Mouse (Mus musculus) lung, postnatal 14 days (tissue): Measurements from ENCODE around the gene Anln.
"Not testable (repeated sequence)": the region's sequence is repeated elsewhere in the genome, so short reads cannot be mapped to it uniquely, and the experiment has no call there.

Experiments used
- DNase-seq: peaks from one replicate; pipeline ENCODE4 v3.0.0; 2021

Gene Anln

GRCm38 (mm10) chr9:22389021-22389476 is at the start of gene Anln:
TSS of gene Anln (minus strand) at chr9:22389188.
- peak; percentile 97 for DNase-seq

GRCm38 (mm10) chr9:22434101-22434500 is 45.1 kb upstream of the Anln start:
- no peak for DNase-seq

DNA sequence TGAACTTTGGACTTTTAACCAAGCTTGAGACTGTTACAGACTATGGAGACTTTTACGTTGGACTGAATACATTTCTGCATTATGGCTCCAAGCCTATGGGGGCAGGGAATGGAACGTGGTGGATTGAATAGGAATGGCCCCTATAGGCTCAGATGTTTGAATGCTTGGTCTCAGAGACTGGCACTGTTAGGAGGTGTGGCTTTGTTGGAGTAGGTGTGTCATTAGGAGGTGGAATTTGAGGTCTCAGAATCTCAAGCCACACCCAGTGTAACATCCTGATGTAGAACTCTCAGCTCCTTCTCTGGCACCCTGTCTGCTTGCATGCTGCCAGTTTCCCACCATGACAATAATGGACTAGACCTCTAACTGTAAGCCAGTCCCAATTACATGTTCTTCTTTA is 44.2 kb upstream of the Anln start:
- DNase-seq = no peak

DNA sequence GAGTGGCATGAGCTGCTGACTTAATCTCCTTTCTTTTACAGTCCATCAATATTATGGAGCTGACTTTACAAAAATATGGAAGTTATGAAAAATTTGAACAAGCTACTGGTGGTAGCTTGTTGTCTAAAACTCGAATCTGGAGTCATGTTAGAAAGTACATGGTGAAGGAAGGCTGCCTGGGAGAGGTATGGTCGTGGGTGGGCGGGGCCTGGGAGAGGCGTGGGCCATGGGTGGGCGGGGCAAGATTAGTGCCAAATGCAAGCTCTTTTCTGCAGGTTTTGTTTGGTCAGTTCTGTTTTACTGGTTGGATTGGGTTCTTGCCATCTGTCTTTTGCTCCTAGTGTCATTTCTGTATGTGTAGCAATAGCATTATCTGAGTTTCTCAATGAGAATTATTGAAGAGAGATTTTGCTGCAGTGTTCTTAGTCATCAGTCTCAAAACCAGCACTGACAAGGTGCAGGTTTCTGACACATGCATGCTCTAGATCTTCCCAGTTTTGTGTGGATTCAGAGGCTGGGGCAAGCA is 41.4 kb upstream of the Anln start:
- DNase-seq = no peak

DNA sequence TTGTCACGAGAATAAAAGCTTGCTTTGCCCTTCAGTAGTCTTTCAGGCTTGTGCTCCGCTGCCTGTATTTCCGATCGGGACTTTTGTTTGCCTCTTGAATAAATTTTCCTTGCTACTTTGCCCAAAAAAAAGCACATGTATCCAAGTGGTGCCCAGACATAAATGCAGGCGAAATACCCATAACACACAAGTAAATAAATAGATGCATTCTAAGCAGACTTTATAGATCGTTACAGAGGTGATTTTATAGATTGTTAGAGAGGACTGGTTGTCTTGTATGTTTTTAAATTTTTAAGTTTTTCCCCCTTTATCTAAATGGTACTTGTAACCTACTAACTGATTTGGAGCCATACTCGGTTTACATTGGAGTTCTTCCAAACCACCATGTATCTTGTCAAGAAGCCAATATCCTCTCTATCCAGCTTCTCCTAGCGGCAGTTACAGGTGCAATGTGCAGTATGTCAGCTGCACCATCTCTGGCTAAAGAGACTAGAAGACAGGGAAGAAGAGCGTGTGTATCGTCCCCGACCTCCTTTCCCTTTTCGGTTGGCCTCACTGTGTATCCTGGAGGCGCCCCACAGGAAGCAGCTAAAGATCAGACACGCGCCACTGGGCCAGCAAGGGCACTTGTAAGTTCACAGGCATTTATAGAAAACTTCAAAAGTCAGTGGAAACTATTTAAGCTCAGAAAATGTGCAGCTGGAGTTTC is 40.7 kb upstream of the Anln start:
- DNase-seq = peak; percentile 9

DNA sequence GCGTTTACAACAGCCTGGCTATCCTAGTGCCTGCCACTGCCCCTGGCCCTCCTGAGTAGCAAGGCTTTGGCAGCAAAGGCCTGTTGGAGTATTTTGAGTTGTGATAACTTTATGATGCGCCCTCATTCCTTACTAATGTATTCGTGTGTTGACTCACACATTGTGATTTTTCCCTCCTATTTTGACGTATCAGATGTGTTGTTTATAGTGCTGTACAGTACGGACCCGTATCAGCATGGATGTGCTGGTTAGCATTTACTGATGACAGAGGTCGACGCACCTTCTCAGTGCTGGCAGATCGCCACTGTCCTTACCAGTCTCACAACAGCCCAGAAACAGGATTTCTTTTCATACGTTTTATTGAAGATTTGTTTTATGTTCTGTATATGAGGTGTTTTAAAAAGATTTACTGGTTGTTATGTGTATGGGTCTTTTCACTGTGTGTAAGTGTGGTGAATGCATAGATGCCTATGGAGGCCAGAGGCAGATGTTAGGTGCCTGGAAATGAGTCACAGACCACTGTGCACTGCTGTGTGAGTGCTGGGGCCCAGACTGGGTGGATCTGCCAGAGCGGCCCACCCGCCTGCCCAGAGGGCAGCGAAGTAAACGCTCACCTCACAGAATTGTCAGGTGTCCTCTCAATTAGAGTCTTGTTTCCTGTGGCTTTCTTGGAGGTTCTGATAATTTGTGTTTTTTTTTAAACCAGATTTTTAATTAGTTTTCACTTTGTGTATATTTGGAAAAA is 39.9 kb upstream of the Anln start:
- DNase-seq = no peak

- no peak for DNase-seq
Observed at GRCm38 (mm10) chr9:22428028-22428665, 39.2 kb upstream of the Anln start.

GRCm38 (mm10) chr9:22424719-22425118 is 35.7 kb upstream of the Anln start:
- DNase-seq = no peak

DNA sequence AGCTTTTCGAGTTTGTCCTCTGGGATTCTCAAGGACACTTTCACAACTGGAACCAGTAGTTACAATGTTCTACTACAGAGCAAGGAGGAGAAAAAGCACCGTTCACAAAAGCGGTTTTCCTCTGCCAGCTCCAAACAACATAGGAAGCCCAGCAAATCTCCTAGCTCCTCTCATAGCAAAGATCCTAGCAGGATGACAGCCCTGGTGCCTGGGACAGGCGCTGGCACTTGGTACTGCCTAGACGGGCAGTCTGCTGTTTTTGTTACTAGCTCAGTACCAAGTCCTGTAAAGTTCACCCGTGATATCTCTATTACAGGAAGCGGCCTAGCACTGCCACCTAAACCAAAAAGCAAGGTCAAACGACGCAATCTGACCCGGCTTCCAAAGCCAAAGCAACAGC is 35.2 kb upstream of the Anln start:
- no peak for DNase-seq

- no peak for DNase-seq
Observed at GRCm38 (mm10) chr9:22423507-22423906, 34.5 kb upstream of the Anln start.

- DNase-seq = no peak
Observed at GRCm38 (mm10) chr9:22422559-22422958, 33.6 kb upstream of the Anln start.

GRCm38 (mm10) chr9:22420491-22420890 is 31.5 kb upstream of the Anln start:
- DNase-seq = no peak

DNA sequence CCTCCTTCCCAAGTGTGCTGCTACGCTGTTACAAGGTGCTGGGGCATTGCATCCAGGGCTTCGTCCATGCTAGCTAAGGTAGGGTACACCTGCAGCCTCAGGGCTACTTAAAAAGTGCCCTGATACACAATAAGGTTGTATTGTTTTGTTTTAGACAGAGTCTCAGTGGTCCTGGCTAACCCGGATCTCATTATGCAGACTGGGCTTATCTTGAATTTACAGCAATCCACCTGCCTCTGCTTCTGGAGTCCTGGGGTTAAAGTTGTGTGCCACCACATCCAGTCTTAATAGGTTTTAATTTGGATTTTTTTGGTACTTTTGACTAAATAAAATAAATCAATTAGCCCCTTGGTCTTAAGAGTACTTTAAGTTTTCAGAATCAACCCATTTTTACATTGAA is 30.9 kb upstream of the Anln start:
- no peak for DNase-seq

GRCm38 (mm10) chr9:22417547-22417946 is 28.6 kb upstream of the Anln start:
- no peak for DNase-seq

DNA sequence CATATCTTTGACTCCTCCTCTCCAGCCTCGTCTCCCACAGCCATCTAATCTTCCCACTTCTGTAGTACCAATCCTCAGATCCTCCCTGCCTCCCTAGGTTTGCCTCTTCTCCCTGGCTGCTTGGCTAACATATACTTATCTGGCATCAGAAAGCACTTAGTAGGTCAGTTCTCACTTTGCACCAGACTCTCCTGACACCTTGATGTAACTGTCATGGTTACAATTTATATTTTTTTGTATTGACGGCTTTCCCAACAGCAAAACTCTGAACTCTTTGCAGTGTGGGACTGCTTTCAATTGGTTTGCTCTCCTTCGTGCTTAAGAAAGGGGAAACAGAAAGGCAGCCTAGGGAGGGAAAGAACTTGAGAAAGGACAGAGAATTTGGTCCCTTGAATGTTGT is 27.2 kb upstream of the Anln start:
- no peak for DNase-seq

DNA sequence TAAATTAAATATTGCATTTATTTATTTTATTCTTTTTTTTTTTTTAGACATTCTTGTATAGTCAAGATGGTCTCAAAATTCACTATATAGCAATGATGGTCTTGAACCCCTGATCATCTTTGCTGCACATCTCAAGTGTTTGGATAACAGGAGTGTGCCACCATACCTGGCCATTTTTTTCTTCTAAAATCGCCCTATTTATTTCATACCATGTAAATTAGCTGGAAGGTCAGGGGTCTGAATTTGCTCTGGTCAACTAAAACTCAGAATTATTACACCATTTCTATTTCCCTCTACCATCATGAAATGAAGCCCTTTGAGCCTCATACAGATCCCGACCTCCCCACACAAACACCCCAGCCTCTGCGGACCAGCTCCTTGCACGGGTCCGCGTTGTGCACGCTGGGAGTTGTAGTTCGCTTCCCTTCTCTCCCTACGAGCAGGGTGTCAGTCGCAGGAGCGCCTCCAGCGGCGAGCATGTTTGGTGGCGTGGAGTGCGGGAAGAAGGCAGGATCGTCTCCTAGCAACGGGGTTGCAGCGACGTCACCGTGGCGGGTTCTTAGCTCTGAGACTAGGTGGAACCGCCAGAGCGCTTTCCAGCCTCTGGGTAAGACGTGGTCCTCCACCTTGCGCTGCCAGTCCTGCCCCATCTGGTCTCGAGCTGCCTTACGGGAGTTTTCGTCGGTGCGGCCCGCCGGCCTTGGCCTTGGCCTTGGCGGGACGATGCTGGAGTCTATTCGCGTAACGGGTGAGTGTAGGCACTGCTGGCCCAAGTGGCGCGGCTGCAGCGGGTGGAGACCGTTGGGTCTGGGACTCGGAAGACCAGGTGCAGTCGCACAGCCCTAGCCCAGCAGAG is 22.2 kb upstream of the Anln start, which contains the start of gene 9530077C05Rik:
Gene 9530077C05Rik, plus strand, starts transcription at position 512 of the 856 bp plus-strand sequence.
- peak; percentile 96 for DNase-seq

GRCm38 (mm10) chr9:22409501-22409900 is 20.5 kb upstream of the Anln start:
- no peak for DNase-seq

DNA sequence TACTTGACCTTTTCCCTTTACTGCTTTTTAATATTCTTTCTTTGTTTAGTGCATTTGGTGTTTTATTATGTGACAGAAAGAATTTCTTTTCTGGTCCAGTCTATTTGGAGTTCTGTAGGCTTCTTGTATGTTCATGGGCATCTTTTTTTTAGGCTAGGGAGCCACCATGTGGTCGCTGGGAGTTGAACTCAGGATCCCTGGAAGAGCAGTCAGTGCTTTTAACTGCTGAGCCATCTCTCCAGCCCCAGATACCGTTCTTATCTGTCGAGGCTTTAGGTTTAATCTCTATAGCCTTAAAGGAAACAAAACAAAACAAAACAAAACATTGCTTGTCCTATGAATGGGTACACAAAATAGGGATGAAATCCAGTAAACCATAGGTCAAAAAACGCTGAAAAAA is 19.4 kb upstream of the Anln start:
- peak; percentile 16 for DNase-seq

GRCm38 (mm10) chr9:22407633-22408032 is 18.6 kb upstream of the Anln start:
- not testable (repeated sequence) for DNase-seq

GRCm38 (mm10) chr9:22405414-22405813 is 16.4 kb upstream of the Anln start:
- no peak for DNase-seq

DNA sequence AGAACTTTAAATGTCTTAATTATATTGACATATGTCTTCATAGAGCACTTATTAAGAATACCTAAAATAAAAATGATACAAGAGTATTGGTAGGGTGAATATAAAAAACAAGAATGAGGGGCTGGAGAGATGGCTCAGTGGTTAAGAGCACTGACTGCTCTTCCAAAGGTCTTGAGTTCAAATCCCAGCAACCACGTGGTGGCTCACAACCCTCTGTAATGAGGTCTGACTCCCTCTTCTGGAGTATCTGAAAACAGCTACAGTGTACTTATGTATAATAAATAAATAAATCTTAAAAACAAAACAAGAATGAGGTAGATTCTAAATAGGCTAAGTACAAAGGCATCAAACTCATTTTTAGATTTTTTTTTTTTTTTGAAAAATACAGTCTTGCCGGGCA is 14.5 kb upstream of the Anln start:
- DNase-seq = not testable (repeated sequence)

- DNase-seq = no peak
Observed at GRCm38 (mm10) chr9:22402976-22403375, 14.0 kb upstream of the Anln start.

DNA sequence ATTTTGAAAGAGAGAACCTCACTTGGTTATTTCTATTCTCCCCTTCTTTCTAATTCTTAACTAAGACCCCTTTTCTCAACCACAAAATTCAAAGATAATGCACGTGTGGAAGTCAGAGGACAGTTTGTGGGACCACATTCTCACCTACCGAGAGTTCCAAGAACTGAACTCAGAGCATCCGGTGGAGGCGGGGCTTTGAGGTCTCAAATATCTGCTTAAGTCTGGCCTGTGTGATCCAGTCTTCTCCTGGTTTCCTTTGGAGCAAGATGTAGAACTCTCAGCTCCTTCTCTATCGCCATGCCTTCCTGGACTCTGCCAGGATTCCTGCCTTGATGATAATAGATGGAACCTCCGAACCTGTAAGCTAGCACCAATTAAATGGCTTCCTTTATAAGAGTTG is 13.0 kb upstream of the Anln start:
- no peak for DNase-seq
